Mouse (Mus musculus): Measurements from ENCODE around the gene Sept5. TPM values are rescaled to one million over a fixed set of nuclear protein-coding genes. Genes with fewer than 3 reads are reported as not detected.

The Sept5 gene
- polyA plus RNA-seq, 1 experiment from 2014 or later: 1.7 TPM

DNA sequence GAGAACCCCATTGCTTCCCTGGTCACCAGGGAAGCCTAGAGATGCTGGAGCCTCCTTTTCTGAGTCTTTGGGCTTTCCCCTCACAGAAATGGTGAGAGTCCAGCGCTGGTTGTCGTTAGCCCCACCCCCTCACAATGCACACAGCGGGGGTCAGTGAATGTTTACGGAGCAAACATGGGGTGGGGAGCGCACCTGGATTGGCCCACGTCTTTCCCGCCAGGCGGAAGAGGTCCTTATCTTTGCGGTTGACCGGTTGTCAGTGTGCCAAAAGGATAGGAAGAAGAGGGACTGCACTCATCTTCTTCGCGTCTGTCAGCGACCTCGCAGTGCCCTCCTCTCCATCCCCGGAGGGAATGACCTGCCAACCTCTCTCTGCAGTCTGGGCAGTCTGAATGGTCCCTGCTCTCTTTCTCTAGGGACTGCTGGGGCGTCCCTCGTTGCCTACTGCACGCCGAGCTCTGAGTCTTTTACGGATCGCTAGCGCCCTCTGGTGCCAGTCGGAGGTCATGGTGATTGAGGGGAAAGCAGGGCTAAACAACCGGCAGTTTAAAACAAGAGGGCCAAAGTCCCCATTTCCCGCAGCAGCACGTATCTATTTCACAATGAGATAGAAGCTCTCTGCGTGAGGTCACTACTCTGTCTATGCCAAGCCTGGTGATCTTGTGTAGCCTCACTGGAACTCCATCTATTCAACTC, 12.2 kb downstream of the Sept5 start:
- DNase-seq (ENCODE audit: low spot score): peak; percentile 90

GRCm38 (mm10) chr16:18613301-18613700, 16.5 kb downstream of the Sept5 start:
- no peak for DNase-seq (ENCODE audit: low spot score)

GRCm38 (mm10) chr16:18611752-18612151, 18.0 kb downstream of the Sept5 start:
- no peak for DNase-seq (ENCODE audit: low spot score)

- DNase-seq (ENCODE audit: low spot score): no peak
Measured at GRCm38 (mm10) chr16:18609099-18609498, 20.7 kb downstream of the Sept5 start.

DNA sequence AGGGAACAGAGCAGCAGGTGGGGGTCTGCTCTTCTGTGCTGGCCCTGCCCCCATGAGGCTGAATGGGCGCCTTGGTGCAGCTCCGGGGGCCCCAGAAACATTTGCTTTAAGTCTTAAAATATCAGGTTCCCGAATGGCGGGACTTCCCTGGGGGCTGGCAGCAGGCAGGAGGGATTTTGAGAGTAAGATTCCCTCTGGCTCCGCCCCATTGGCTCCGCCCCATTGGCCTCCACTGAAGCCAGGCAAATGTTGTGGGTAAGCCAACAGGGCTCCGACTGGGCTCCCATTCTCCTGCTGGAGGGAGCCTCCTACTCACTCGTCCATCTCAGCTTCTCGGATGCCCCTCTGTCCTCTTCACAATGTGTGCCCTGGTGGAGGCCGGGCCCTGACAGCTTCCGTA, 21.5 kb downstream of the Sept5 start:
- DNase-seq (ENCODE audit: low spot score): no peak

DNA sequence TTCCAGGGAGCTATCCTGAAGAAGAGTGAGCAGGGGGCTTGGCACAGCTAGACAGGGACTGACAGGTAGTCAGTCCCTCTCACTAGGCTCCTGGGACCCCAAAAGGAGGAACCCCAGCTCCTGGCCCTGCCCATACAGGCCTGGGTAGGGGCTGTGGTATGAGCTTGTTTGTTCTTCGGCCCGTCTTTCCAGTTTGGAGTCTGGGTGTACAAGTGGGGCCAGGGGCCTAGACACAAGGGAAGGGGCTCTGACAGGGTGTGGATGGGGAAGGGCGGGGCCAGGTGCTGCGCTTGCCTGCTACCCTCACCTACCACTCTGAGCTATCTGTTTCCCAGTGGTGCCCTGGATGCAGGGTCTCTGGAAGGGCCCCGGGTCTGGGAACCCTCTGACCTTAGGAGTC, 24.0 kb downstream of the Sept5 start:
- DNase-seq (ENCODE audit: low spot score): no peak

DNA sequence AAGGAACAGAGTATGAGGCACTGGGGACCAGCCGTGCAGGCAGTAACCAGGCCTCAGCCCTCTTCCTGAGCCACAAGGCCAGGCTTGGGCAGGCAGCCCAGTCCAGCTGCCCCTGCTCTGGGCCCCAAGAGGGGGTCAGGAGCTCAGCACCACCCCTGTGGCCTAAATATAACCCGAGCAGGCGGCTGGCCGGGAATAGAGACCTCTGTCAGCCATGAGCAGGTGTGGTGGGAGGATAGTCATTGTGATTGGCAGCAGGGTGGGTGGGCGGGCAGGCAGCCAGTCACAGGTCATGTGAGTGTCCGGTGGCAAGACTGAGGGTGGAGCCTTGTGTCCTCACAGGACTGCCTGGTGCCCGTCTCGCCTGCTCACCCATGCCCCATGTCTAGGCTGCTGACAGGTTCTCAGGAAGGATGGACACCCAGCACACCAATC, 25.5 kb downstream of the Sept5 start:
- no peak for DNase-seq (ENCODE audit: low spot score)

DNA sequence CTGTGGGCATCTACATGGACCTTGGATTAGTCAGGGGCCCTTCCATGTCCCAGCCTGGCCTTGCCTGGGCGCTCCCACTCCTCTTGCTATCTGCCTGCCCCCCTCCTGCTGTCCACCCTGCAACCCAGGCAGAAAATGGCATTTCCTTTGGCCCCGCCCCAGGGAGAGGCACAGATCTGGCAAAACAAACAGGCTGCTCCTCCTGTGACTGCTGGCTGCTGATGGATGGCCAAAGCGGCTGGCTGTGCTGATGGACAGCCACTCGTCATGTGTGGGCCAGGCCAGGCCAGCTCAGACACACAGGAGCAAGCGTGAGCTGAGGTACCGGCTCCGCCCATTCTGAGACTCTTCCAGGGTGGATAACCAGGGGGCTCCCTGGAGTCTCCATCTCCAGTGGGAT, 28.3 kb downstream of the Sept5 start:
- no peak for DNase-seq (ENCODE audit: low spot score)

DNA sequence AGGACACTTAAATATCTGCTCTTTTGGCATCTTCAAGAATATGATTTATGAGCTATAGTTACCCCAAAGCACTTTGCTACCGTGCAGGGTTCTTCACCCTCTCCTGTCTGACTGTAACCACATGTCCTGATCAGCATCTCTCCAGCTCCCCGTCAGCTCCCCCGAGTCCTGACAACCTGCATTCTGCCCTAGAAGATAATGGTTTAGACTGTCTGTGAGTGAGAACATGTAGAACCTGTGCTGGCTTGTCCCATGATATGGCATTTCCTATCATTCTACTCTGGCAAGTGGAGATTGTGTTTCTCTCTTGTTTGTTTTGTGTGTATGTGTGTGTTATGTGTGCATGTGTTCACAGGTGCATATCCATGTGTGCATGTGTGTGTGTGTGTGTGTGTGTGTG, 31.7 kb downstream of the Sept5 start:
- DNase-seq (ENCODE audit: low spot score): no peak

GRCm38 (mm10) chr16:18596255-18596654, 33.5 kb downstream of the Sept5 start:
- DNase-seq (ENCODE audit: low spot score): no peak

GRCm38 (mm10) chr16:18593930-18594329, 35.8 kb downstream of the Sept5 start:
- no peak for DNase-seq (ENCODE audit: low spot score)

DNA sequence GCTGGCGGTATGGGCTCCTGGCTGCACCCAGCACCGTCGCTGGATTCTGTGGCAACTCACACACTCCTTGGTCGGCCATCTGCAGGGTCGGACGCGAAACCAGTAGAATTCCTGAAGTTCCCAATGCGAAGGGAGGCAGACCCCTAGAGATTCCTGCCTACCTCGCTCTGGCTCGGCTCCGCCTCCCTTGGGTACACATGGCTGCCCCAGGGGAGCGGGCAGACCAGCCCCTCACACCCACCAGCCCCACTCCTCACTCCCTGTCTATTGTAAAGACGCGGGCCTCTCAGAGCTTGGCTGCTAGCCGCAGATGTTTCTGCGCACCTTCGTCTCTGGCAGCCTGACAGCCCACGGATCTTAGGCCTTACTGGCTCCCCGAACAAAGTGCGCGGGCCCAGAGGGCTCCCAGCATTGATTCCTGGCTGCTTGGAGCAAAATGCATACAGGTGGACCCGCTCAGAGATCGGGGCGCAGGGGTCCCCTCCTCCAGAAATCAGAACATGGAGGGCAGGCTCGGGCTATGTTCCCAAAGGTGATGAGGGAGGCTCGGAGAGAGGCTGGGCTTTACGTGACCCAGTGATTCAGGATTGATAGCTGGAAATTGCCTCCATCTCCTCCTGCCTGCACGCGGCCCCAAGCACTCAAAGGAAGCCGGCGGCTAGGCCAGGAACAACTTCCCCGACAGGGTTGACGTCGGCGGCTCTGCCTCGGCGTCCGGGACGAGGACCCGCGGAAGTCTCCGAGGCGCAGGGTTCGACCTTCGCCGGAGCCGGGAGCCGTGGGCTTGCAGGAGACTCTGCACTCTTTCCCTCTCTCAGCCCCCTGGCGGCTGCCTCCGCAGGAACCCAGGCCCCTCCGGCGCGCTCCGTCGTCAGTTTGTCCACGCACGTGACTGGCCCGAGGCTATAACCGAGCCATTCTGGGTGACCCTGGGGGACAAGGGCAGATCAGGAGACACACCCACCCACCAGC, 38.4 kb downstream of the Sept5 start:
- DNase-seq (ENCODE audit: low spot score): peak; percentile 44

DNA sequence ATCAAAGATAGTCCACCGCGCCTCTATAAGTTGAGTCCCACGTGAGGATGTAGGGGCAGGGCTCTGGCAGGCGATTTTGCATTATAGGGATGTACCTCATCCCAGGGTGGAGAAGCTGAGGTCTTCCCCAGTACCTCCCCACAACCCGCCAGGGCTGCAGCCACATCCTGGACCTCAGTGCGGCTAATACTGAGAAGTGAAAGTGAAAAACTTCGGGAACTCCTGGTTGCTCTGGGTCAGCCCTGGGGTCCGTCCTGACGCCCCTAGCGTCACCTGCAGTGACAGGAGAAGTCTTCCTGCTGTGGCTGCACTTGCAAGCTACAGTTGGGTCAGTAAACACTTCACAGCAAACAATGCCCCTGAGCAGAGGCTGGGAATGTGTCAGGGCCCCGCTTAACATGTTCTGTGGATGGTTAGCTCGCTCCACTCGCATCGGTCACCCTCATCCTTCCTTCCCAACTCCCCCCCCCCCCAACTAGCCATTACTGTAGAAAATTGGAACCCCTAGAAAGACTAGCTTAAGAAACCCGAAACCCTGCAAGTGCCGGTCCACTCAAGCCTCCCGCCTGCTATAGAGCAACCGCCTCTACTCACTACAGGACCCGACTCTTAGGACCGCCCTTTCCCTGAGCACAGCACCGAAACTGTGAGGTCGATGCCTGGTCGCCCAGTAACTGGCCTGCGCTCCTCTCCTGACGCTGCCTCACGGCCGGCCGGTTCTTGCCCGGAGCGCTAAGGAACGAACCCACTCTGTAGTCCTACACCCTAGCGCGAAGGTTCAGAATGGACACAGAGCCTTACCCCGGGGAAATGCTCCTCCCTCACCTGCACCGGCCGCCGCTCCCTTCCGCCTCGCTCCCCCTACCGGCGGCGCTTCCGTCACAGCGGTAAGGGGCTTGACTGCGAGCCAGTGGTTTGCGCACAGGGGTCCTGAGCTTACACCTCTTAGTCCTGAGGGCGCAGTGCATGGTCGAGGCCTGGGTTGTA, 39.7 kb downstream of the Sept5 start, which contains the start of gene Tbx1:
Tbx1 (minus strand) TSS at position 868 of the 987 bp plus-strand sequence.
- DNase-seq (ENCODE audit: low spot score): peak; percentile 70

- no peak for DNase-seq (ENCODE audit: low spot score)
Measured at GRCm38 (mm10) chr16:18589080-18589621, 40.6 kb downstream of the Sept5 start.

DNA sequence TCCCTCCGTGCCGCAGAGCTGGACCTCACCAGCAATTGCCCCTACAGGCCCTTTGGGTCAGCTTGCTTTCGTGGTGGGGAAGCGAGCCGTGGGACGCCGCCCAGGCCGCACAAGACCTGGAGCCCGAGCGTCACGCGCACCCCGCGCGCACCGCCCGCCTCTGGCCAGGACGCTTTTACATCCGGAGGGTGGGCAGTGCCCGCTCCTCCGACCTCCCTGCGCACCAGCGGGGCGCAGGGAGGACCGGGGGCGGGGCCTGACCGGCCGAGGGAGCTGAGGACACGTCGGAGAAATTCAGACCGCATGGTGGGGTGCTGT, 41.1 kb downstream of the Sept5 start:
- DNase-seq (ENCODE audit: low spot score): no peak

DNA sequence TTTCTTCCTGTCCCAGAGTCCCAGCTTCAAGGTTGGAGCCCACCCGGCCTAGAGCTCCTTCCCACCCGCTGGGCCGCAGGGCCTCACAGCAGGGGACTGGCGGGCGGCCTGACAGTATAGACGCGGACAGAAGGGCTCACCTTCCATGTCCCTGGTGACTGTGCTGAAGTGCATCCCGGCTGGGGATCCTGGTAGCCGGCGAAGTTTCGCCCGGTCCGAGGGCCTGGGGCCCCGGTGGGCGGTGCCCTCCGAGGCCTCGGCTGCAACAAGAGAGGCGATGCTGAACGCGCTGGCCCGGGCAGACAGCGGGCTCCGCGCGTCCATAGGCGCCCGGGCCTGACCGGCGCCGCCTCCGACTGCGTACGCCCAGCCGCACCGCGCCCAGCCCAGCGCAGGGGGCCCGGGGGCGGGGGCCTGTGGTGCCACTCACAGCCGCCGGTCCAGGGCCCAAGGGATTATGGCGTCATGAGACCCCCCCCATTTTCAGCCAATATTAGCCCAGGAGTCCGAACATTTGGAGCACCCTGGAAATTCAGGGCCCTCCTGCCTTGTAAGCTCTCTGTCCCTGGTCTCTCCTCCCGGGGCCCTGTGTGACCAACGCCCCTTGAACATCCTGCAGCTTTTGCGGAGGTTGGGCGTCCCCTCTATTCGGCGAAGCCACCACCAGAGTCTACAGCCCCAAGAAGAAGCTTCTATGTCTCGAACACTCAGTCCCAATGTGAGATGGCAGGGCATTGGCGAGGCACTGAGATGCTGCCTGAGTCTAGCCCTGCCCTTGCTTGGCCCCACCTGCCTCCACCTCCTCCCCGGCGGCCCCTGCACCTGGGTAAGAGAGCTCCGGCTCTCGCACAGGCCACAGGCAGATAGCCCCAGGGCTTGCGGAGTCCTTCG, 41.7 kb downstream of the Sept5 start:
- DNase-seq (ENCODE audit: low spot score): no peak

DNA sequence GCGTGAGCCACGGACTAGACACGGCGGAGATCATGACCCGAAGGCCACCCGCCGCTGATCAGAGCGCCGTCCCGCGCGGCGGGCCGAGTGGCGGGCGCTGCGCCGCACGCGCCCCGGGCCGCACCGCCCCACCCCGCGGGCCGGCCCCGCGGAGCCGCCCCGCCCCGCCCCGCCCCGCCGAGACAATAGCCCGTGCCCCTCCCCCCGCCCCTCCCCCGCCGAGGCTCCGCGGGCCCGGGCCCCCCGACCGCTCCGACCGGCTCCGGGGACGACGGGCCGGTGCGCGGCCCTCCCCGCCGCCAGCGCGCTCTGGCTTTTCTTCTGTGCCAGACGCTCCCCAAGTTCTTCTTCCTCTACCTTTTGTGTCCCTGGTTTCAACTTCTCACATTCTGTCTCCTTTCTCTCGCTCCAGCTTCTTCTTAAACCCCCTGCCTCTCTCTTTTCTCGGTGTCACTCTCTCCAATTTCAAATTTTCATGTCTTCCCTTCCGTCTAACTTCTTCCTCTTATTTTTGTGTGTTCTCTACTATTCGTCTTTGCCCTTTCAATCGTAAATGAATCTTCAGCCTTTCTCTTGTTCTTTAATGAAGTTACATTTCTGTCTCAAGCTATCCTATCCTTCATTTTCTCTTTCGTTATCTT, 42.7 kb downstream of the Sept5 start:
- no peak for DNase-seq (ENCODE audit: low spot score)

DNA sequence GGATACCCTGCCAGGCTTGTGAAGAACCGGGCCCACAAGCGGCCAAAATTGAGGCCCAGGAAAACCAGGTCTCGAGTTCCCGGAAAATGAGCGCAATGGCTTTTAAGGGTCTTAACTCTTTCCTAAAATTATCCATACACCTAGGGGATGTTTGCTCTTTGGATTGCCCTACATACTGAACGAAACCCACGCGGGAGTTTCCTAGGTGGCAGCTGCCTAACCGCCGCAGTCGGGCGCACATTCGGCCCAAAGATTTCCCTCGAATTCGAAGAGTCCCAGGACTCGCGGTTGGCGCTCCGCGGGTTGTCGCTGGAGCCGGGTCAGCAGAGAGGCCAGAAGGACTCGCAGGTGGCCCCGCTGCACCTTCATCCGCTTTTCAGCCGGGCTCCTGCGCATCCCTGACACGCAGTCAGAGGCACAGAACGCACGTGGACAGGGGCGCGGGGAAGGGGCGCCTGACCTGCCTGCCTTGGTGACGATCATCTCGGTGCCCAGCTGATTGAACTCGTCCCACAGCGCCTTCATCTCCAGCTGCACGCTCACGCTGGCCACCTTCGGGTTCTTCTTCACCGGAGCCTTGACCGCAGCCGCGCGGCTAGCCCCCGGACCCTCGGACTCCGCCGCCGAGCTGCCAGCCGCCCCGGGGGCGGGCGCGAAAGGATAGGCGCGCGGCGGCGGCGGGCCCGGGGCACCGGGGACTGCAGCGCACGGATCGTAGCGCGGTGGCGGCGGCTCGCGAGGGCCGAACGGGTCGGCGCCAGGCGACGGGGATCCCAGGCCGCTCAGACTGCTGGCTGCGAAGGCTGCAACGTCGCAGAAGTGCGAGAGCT, 43.5 kb downstream of the Sept5 start:
- no peak for DNase-seq (ENCODE audit: low spot score)

- no peak for DNase-seq (ENCODE audit: low spot score)
Measured at GRCm38 (mm10) chr16:18585676-18586075, 44.1 kb downstream of the Sept5 start.

Measured in thymus, postnatal 0 days (tissue).